Mouse (Mus musculus) liver, postnatal 0 days (tissue): ENCODE results near the gene Slc10a4.

Experiments
- CTCF ChIP-seq: sonication (generic); IDR thresholded peaks from 2 replicates; pipeline ENCODE4 v1.5.1; 2016; ENCODE audit warnings: antibody characterized with exemption, low read depth
- EP300 ChIP-seq: IDR thresholded peaks from 2 replicates; pipeline ENCODE4 v1.6.1; 2016; ENCODE audit warnings: antibody characterized with exemption, low read depth, mild to moderate bottlenecking

DNA sequence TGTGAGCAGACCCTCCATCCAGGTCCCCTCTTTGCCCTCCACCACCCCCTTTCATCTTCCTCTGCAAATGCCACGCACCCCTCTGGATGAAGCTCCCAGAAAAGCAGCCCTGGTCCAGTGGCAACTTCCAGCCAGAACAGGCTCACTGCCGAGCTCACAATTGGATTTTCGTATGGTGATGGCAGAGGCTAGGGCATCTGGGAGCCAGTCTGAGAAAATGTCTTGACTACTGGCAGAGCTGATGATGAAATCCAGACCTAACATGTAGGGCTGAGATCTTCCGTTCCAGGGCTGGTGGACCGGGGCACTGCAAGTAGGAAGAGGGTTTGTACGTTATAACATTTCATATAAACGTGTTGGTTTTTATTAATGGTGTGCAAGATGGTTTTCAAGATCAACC, 18.9 kb upstream of the Slc10a4 start:
- TF ChIP-seq CTCF = no peak
- no peak for TF ChIP-seq EP300
